Mouse (Mus musculus) liver, adult 2 months (tissue): Measurements from ENCODE around the gene Tsfm. TPM values are rescaled to one million over a fixed set of nuclear protein-coding genes. Genes with fewer than 3 reads are reported as not detected.

ENCODE experiments used
- DNase-seq: peaks from one replicate; pipeline ENCODE4 v3.0.0-alpha.2; 2011; ENCODE audit warnings: low read depth, low spot score; ENCODE audit errors: extremely low read depth
- H3K27ac ChIP-seq: fragments of 200-500 bp; replicated peaks from 2 replicates; pipeline ENCODE4 v1.5.1; 2012; ENCODE audit warnings: low read depth, mild to moderate bottlenecking, control low read depth, inconsistent platforms, low read length; ENCODE audit not compliant: insufficient read depth
- H3K27me3 ChIP-seq: fragments of 200-500 bp; 2 replicates; pipeline ENCODE4 v1.6.1; 2012; ENCODE audit warnings: mild to moderate bottlenecking, moderate library complexity, low read length, inconsistent platforms; ENCODE audit not compliant: control insufficient read depth, insufficient read depth
- H3K36me3 ChIP-seq: fragments of 200-500 bp; 2 replicates; pipeline ENCODE4 v1.6.1; 2012; ENCODE audit warnings: low read length, inconsistent platforms; ENCODE audit not compliant: control insufficient read depth, insufficient read depth
- H3K4me1 ChIP-seq: fragments of 200-500 bp; 2 replicates; pipeline ENCODE4 v1.6.1; 2011; ENCODE audit warnings: low read length; ENCODE audit not compliant: control insufficient read depth, insufficient read depth
- H3K4me3 ChIP-seq: fragments of 200-500 bp; 2 replicates; pipeline ENCODE4 v1.5.1; 2011; ENCODE audit warnings: low read depth, mild to moderate bottlenecking, control low read depth, low read length, moderate library complexity; ENCODE audit not compliant: insufficient read depth
- H3K79me2 ChIP-seq: fragments of 200-500 bp; 2 replicates; pipeline ENCODE4 v1.6.1; 2012; ENCODE audit warnings: inconsistent platforms, mild to moderate bottlenecking, low read length, moderate library complexity; ENCODE audit not compliant: control insufficient read depth, insufficient read depth
- H3K9ac ChIP-seq: fragments of 200-500 bp; 2 replicates; pipeline ENCODE4 v1.6.1; 2012; ENCODE audit warnings: low read depth, mild to moderate bottlenecking, control low read depth, inconsistent platforms, low read length
- CTCF ChIP-seq: fragments of 200-500 bp; IDR thresholded peaks from 2 replicates; pipeline ENCODE4 v1.5.1; 2011; ENCODE audit warnings: low read depth, low read length, control low read depth
- POLR2A ChIP-seq: fragments of 200-500 bp; IDR thresholded peaks from 2 replicates; pipeline ENCODE4 v1.6.1; 2011; ENCODE audit warnings: low read length, control low read depth; ENCODE audit not compliant: insufficient read depth; ENCODE audit errors: extremely low read depth
- WGBS: fragments of 180-500 bp; shearing (Covaris S2); methylation state at CpG from one replicate; pipeline ENCODE4 v1.1.7; 2018; 5-methylcytosine and 5-hydroxymethylcytosine counted together
- polyA plus RNA-seq: library from polyadenylated mRNA; depleted of rRNA; stranded (reverse); fragments of >200 nt; gene quantifications from 2 replicates; pipeline ENCODE4 v1.2.3, GENCODE M21; 2012
- total RNA-seq: library from RNA; depleted of rRNA; stranded (reverse); fragments of >200 nt; gene quantifications from 2 replicates; pipeline ENCODE4 v1.2.3, GENCODE M21; 2014

The Tsfm gene
- total and polyA plus RNA-seq, 2 experiments, result 17.4 to 21.6 TPM

DNA sequence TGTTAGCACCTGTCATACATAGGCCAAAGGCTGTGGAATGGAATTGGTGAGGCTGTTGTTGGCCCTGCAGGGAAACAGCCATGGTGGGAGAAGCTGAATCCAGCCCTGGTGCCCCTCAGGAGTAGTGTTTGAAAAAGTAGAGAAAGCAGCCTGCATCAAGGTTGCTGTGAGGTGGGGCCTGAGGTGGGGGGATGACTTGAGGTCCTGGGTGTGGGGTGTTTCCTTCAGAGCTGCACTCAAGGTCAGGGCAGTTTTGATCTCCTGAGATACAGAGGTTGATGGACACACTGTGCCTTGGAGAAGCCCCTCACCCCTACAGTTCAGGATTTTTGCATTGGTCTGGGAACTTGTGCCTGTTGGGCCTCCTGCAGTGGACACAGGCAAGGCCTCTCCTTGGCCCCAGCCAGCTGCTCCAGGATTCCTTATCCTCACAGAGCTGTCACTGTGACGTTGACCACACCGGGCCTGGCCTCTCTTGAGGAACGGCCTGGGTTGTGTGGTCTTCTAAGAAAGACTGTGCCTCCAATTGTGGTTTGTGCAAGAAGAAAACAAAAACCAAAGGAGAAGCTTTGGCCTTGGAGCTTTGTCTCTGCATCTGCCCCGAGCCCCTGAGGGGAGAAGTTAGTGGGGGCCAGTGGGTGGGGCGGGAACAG lies 42.0 kb downstream of the Tsfm start:
- TF ChIP-seq CTCF (no peak), POLR2A (no peak)
- Histone ChIP-seq H3K27me3 (no peaks in the 10 kb centered on the region), H3K36me3 (peaks cover 8% of the 10 kb centered on the region), H3K4me1 (peaks cover 35% of the 10 kb centered on the region), H3K4me3 (no peak overlapping the region), H3K27ac (no peak overlapping the region), H3K79me2 (peaks cover 63% of the 10 kb centered on the region), H3K9ac (no peak overlapping the region)
- 66% methylated on average over 5 of the region's 5 CpGs for WGBS
- no peak for DNase-seq

- peaks cover 5% of the 10 kb centered on the region for H3K36me3 ChIP-seq
- no peak for DNase-seq
- no peak overlapping the region for H3K4me3 ChIP-seq
- H3K9ac ChIP-seq, result no peak overlapping the region
- 57% methylated on average over 8 of the region's 8 CpGs for WGBS
- H3K27me3 ChIP-seq, result no peaks in the 10 kb centered on the region
- H3K4me1 ChIP-seq, result peaks cover 46% of the 10 kb centered on the region
- peak overlapping the region; percentile 24; the same call in 1 of the 2 replicates for H3K27ac ChIP-seq
- peaks cover 74% of the 10 kb centered on the region for H3K79me2 ChIP-seq
- no peak for TF ChIP-seq CTCF
- TF ChIP-seq POLR2A, result no peak
Observed at GRCm38 (mm10) chr10:126987183-126988118, 43.2 kb downstream of the Tsfm start.

DNA sequence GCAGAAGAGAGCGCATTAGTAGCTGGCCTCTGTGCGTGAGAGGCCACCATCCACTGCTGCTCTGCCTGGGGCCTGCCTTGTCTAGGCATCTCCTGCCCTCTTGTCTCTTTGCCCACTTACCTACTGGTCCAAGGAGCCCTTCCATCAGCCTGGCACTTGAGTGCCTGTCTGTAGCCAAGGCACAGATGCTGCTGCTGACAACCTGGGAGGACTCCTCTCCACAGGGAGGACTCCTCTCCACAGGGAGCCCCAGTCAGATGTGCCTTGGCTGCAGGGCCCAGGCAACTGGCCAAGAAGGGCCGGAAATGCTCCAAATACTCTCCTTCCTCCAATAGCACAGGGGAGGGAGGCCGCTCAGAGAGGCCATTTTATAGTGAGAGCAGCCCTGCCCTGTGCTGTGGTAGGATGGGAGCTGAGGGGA lies 44.1 kb downstream of the Tsfm start:
- no peak overlapping the region for H3K9ac ChIP-seq
- 35% methylated on average over 4 of the region's 4 CpGs for WGBS
- DNase-seq, result peak; percentile 51
- H3K36me3 ChIP-seq, result peaks cover under 1% of the 10 kb centered on the region
- peaks cover 55% of the 10 kb centered on the region for H3K4me1 ChIP-seq
- peak overlapping the region; percentile 21 for H3K27ac ChIP-seq
- no peaks in the 10 kb centered on the region for H3K27me3 ChIP-seq
- TF ChIP-seq POLR2A (no peak), CTCF (no peak)
- H3K79me2 ChIP-seq, result peaks cover 80% of the 10 kb centered on the region
- no peak overlapping the region for H3K4me3 ChIP-seq

DNA sequence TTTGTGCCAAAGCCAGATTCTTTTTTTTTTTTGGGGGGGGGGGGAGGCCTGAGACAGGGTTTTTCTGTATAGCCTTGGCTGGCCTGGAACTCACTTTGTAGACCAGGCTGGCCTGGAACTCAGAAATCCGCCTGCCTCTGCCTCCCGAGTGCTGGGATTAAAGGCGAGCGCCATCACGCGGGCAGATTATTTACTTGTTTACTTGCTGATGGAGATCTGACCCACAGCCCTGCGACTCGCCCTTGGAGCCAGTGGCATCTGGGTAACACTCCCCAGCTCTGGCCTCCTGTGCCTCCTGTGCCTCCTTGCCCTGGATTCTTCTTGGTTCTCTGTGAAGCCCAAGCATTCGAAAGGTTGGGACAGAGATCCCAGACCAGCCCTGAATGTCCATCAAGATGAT lies 45.1 kb downstream of the Tsfm start:
- TF ChIP-seq CTCF, result no peak
- no peak for TF ChIP-seq POLR2A
- Histone ChIP-seq H3K36me3 (no peaks in the 10 kb centered on the region), H3K27ac (no peak overlapping the region; the same call in 1 of the 2 replicates), H3K79me2 (peaks cover 78% of the 10 kb centered on the region), H3K9ac (no peak overlapping the region), H3K4me3 (no peak overlapping the region), H3K27me3 (no peaks in the 10 kb centered on the region), H3K4me1 (peaks cover 60% of the 10 kb centered on the region)
- no peak for DNase-seq
- WGBS, result 47% methylated on average over 9 of the region's 9 CpGs

DNA sequence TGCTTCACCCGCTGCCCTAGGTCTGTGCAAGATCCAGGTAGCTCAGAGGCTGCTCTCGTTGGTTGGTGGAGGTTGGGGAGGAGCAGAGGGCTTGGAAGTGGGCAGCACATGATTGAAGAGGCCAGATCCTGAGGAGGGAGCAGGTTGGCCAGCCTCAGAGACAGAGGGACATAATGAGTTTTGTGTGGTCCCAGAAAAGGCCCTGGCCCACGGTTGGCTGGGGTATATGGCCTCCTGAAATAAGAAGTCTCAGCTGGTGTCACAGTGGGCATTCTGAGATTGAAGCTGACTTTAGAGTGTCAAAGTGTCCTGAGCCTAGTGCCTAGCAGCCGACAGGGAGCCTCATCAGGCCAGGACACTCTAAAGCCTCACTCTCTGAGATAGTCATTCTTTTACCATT lies 45.5 kb downstream of the Tsfm start:
- no peak for TF ChIP-seq CTCF
- no peak for TF ChIP-seq POLR2A
- WGBS, result 66% methylated on average over 4 of the region's 4 CpGs
- H3K36me3 ChIP-seq, result no peaks in the 10 kb centered on the region

More for the DNA sequence above, 45.5 kb downstream of the Tsfm start:
- H3K4me3 ChIP-seq, result no peak overlapping the region
- DNase-seq, result no peak
- H3K27me3 ChIP-seq, result no peaks in the 10 kb centered on the region
- no peak overlapping the region for H3K9ac ChIP-seq
- peaks cover 79% of the 10 kb centered on the region for H3K79me2 ChIP-seq
- peaks cover 60% of the 10 kb centered on the region for H3K4me1 ChIP-seq
- H3K27ac ChIP-seq, result no peak overlapping the region
